Mouse (Mus musculus): ENCODE measurements at regions not wholly inside any gene's neighbourhood (a gene's known extent, or its start where the extent isn't known, plus 50 kb on each side); places are given as distances from the start of the nearest gene placed in this dataset.

DNA sequence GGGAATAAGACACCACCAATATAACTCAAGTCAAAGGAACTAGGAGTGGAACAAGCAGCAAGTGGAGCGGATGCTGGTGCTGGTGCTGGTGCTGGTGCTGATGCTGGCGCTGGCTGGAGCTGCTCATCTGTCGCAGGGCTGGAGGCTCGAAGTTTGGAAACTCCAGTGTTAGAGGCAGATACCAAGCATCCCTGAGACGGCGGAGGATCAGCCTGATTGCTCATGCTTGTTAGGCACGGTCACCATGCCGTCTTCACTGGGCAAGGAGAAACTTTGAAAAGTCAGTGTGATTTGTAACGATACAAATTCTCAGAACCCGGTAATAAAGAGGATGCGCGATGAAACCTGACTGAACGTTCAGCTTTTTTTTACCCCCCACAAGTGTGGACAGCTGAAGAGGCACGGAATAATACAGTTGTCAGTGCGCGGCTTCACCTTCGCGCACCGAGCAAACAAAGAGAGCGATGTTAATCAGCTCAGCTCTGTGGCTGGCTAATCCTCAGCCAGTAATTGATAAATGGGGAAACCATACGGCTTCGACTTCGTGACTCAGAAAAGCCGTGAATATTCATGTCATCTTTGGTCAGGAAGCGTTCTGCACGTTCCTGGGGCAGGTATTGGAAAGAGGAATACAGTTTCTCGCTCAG lies 528.7 kb upstream of the Adgrl2 start:
- H3K4me3 ChIP-seq, result peak overlapping the region; percentile 49
- 4% methylated on average over 27 of the region's 27 CpGs for WGBS
- H3K9ac ChIP-seq, result peak overlapping the region; percentile 59
- no peaks in the 10 kb centered on the region for H3K9me3 ChIP-seq
- H3K4me1 ChIP-seq, result peaks cover 6% of the 10 kb centered on the region; the same call in 1 of the 2 replicates
- no peaks in the 10 kb centered on the region for H3K36me3 ChIP-seq
- H3K27me3 ChIP-seq, result peaks cover 26% of the 10 kb centered on the region
- H3K4me2 ChIP-seq (replicated peaks), result peak overlapping the region; percentile 86
- ATAC-seq (ENCODE audit: low FRiP score, low read depth), result no peak
- H3K27ac ChIP-seq, result no peak overlapping the region

DNA sequence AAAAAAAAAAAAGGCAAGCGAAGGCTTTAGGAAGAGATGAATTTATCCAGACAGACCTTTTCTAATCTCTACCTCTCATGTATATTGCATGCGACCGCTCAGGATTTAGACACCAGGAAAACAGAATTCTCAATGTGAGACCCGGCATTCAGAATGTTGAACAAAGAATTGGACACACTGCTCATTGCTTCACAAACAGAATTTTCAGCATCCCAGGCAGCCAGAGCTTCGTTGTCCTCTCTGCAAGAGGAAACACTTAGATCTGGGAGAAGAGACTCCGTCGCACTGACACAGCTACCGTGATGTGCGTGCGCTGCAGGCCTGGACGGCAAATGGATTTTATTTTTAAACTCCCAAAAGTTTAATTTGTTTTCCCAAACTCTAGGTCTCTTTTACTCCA lies 527.2 kb upstream of the Adgrl2 start:
- no peak overlapping the region for H3K4me3 ChIP-seq
- no peak overlapping the region for H3K9ac ChIP-seq
- H3K36me3 ChIP-seq, result no peaks in the 10 kb centered on the region
- H3K4me1 ChIP-seq, result peaks cover 6% of the 10 kb centered on the region; the same call in 1 of the 2 replicates
- peaks cover 26% of the 10 kb centered on the region for H3K27me3 ChIP-seq
- no peaks in the 10 kb centered on the region for H3K9me3 ChIP-seq
- ATAC-seq (ENCODE audit: low FRiP score, low read depth), result no peak
- 84% methylated on average over 11 of the region's 11 CpGs for WGBS
- H3K27ac ChIP-seq, result no peak overlapping the region
- no peak overlapping the region for H3K4me2 ChIP-seq (replicated peaks)

DNA sequence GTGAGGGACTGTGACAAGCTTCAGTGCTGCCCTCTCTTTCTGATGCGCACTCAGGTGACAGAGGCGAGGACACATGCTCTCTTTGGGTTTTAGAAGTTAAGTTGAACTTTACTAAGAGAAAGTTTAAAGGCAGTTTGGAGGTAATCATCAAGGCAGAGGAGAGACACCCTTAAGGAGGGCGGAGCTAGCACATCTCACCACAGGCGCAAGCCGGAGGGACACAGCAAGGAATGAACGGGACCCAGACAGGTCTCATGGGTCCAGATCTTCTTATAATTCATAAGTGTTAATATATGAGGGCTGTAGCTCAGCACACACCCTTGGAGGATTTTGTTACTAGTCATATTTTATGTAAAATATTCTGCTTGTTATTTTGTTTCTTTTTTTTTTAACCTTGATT lies 518.8 kb upstream of the Adgrl2 start:
- Histone ChIP-seq H3K27me3 (no peaks in the 10 kb centered on the region), H3K4me3 (no peak overlapping the region), H3K4me1 (no peaks in the 10 kb centered on the region), H3K4me2 (replicated peaks) (no peak overlapping the region), H3K27ac (no peak overlapping the region), H3K9ac (no peak overlapping the region), H3K9me3 (no peaks in the 10 kb centered on the region), H3K36me3 (no peaks in the 10 kb centered on the region)
- ATAC-seq (ENCODE audit: low FRiP score, low read depth), result no peak
- 84% methylated on average over 6 of the region's 6 CpGs for WGBS

DNA sequence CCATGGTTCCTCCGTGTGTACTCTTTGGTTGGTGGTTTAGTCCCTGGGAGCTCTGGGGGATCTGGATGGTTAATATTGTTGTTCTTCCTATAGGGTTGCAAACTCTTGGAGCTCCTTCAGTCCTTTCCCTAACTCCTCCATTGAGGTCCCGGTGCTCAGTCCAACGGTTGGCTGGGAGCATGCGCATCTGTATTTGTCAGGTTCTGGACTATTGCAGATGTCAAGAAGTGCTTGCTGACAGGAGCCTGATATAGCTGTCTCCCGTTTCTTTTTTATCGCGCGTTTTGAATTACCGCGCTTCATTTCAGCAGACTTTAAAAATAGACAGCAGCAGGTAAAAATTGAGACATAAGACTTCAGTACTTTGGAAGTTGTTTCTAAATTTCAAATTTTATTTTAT lies 518.3 kb upstream of the Adgrl2 start:
- Histone ChIP-seq H3K4me1 (no peaks in the 10 kb centered on the region), H3K4me3 (no peak overlapping the region), H3K27ac (no peak overlapping the region), H3K36me3 (no peaks in the 10 kb centered on the region), H3K4me2 (replicated peaks) (no peak overlapping the region), H3K9me3 (no peaks in the 10 kb centered on the region), H3K9ac (no peak overlapping the region), H3K27me3 (no peaks in the 10 kb centered on the region)
- no peak for ATAC-seq (ENCODE audit: low FRiP score, low read depth)
- WGBS, result 85% methylated on average over 10 of the region's 10 CpGs

DNA sequence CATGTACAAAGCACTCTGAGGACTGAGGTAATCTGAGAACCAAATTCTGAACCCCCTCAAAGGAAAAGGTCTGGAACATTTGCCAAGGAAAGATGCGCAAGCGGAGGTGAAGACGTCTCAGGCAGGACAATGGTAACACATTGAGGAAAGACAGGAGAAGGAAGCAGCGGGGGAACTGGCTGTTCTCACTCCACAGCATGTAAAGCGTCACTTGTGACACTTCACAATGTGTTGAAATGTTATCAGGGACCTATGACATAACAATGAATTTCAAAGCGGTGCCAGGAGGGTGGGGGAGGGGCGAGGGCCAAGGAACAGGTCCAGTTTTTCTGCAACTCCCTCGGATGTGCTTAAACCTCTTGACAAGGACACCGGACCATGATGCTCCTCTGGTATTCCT lies 515.3 kb upstream of the Adgrl2 start:
- no peaks in the 10 kb centered on the region for H3K27me3 ChIP-seq
- H3K9ac ChIP-seq, result no peak overlapping the region
- no peaks in the 10 kb centered on the region for H3K36me3 ChIP-seq
- 73% methylated on average over 9 of the region's 9 CpGs for WGBS
- no peak overlapping the region for H3K4me3 ChIP-seq
- H3K4me2 ChIP-seq (replicated peaks), result no peak overlapping the region
- no peak overlapping the region for H3K27ac ChIP-seq
- no peaks in the 10 kb centered on the region for H3K4me1 ChIP-seq
- H3K9me3 ChIP-seq, result no peaks in the 10 kb centered on the region
- no peak for ATAC-seq (ENCODE audit: low FRiP score, low read depth)

DNA sequence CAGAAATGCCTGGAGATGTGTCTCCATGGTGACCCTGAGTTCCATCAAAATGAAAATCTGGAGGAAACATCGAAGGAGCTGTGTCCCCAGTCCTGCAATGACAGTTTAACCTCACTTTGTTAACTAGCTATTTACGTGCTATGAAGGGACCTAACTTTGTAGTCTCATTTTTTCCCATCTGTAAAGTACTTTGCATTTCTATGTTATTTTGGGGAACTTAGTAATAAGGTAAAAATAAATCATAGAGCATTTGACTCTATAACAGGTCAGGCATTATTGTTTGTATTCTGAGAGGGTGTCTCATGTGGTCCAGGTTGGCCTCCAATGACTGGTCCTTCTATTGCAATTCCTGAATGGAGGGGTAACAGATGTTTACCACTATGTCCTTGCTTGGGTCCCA lies 513.6 kb upstream of the Adgrl2 start:
- no peak overlapping the region for H3K4me2 ChIP-seq (replicated peaks)
- WGBS, result 93% methylated on average over 2 of the region's 2 CpGs

DNA sequence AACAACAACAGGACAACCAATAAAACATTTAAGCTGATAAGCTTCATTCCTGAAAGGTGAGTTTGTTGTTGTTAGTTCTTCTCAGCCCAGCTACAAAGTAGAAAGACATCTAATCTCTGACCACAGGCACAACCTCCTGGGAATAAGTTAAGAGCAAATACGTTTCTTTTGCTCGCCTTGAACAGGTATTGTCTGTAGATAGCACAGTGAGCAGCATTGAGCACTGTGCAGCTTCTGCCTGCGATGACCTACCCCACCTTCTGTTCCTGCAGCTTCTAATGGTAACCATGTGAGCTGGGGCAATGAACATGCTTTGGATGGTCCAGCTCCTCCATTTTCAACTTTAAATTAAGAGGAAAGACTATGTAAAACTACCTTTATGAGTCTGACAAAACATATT lies 509.8 kb upstream of the Adgrl2 start:
- H3K4me3 ChIP-seq, result no peak overlapping the region
- no peak overlapping the region for H3K4me2 ChIP-seq (replicated peaks)
- H3K27ac ChIP-seq, result no peak overlapping the region
- no peaks in the 10 kb centered on the region for H3K36me3 ChIP-seq
- WGBS, result 82% methylated on average over 3 of the region's 3 CpGs
- no peaks in the 10 kb centered on the region for H3K9me3 ChIP-seq
- peaks cover 15% of the 10 kb centered on the region for H3K4me1 ChIP-seq
- H3K9ac ChIP-seq, result no peak overlapping the region
- H3K27me3 ChIP-seq, result no peaks in the 10 kb centered on the region
- ATAC-seq (ENCODE audit: low FRiP score, low read depth), result no peak

More for the DNA sequence above, 513.6 kb upstream of the Adgrl2 start:
- Histone ChIP-seq H3K9me3 (no peaks in the 10 kb centered on the region), H3K4me1 (no peaks in the 10 kb centered on the region), H3K27me3 (no peaks in the 10 kb centered on the region), H3K27ac (no peak overlapping the region), H3K4me3 (no peak overlapping the region), H3K9ac (no peak overlapping the region), H3K36me3 (no peaks in the 10 kb centered on the region)
- no peak for ATAC-seq (ENCODE audit: low FRiP score, low read depth)

DNA sequence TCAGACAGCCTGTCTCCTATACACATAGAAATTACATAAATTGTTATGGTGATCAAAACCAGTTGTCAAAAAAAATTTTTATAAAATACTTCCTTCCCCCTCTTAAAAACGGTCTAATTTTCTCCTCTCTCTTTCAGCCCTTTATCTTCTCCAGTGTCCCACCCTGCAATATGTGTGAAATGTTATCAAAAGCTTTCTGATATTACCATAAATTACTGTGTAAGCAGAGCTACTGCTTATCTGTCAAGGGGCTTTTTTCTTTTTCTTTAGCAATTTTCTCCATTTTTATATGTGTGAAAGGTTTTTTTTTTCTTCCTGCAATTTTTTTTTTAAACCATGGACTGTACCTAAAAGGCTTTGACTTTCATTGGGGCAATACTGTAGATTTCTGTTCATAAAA lies 508.4 kb upstream of the Adgrl2 start:
- Histone ChIP-seq H3K27ac (no peak overlapping the region), H3K36me3 (no peaks in the 10 kb centered on the region), H3K4me2 (replicated peaks) (no peak overlapping the region), H3K9me3 (no peaks in the 10 kb centered on the region), H3K4me1 (peaks cover 18% of the 10 kb centered on the region), H3K4me3 (no peak overlapping the region), H3K9ac (no peak overlapping the region), H3K27me3 (no peaks in the 10 kb centered on the region)
- WGBS, result 57% methylated on average over 1 of the region's 1 CpGs
- no peak for ATAC-seq (ENCODE audit: low FRiP score, low read depth)

DNA sequence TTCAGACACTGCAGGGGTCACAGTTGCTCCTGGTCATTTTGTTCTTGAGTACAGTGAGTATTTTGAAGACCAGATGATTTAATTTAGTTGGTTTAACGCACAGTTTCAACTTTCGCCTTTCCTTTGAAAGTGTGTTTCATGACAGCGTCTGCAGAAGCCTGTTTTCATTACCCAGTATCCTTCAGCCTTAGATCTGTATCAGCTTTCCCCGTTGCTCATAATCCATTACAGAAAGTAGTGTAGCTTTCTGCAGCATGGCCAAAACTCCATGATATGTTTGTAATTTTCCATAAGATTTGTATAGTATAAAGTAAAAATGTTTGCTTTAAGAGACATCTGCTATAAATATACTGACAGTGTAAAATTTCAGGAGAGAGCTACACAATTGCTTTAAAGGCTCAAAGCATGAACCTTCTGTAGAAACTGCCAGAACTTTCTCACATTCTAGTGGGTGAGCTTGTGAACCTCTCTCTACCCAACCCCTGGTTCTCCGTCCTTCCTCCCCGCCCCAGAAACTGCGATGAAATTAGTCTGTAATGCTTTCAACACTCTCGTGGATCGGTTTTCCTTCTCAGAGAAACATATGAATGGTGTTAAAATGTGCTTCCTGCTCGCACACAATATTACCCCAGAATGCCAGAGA lies 506.6 kb upstream of the Adgrl2 start:
- WGBS, result 18% methylated on average over 10 of the region's 10 CpGs
- peak overlapping the region; percentile 35 for H3K4me2 ChIP-seq (replicated peaks)
- peaks cover 18% of the 10 kb centered on the region for H3K4me1 ChIP-seq
- H3K9ac ChIP-seq, result no peak overlapping the region
- ATAC-seq (ENCODE audit: low FRiP score, low read depth), result peak; percentile 36; the same call in 1 of the 2 replicates
- no peaks in the 10 kb centered on the region for H3K36me3 ChIP-seq
- H3K27me3 ChIP-seq, result no peaks in the 10 kb centered on the region
- H3K27ac ChIP-seq, result peak overlapping the region; percentile 59
- no peak overlapping the region for H3K4me3 ChIP-seq
- no peaks in the 10 kb centered on the region for H3K9me3 ChIP-seq

DNA sequence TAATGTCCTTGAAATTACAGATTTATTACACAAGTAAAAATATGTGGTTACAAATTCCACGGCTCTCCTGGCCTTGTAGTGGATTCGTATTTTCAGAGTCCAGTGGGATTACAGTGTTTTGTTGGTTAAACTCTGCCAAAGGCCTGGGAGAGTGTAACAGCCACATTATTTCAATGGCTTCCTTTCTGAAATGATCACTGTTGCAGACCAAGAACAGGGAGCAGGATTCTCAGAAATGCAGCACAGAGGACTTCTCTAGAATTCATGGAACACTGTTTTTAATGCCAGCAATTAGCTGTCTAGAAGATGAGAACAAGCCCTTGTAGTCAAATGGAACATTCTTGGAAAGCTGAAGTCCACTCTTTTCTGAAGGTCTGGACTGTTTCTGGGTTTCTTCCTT lies 505.8 kb upstream of the Adgrl2 start:
- H3K9me3 ChIP-seq, result no peaks in the 10 kb centered on the region
- peak overlapping the region; percentile 59 for H3K27ac ChIP-seq
- H3K4me2 ChIP-seq (replicated peaks), result no peak overlapping the region
- H3K9ac ChIP-seq, result no peak overlapping the region
- no peaks in the 10 kb centered on the region for H3K36me3 ChIP-seq
- H3K4me1 ChIP-seq, result peaks cover 18% of the 10 kb centered on the region
- 18% methylated on average over 2 of the region's 2 CpGs for WGBS
- ATAC-seq (ENCODE audit: low FRiP score, low read depth), result peak; percentile 32; the same call in 1 of the 2 replicates
- H3K27me3 ChIP-seq, result no peaks in the 10 kb centered on the region
- no peak overlapping the region for H3K4me3 ChIP-seq

DNA sequence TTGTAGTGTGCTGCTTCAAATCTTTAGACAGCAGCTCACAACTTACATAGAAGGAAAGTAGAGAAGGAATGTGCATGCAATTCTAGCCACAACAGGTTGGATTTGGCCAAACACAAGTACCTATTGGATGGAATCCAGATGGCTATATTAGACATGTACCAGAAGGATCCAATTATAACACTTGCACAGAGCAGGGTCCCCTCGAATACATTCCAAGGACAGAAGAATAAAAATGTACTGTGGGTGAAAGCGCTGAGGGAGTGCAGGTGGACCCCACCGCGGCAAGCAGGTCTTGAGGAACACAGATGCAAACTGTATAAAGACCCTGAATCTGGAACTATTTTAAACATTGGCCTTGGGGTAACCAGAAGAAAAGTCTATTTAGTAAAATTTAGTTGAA lies 497.8 kb upstream of the Adgrl2 start:
- WGBS, result 18% methylated on average over 4 of the region's 4 CpGs
- H3K27ac ChIP-seq, result no peak overlapping the region
- H3K4me3 ChIP-seq, result no peak overlapping the region
- H3K4me1 ChIP-seq, result peaks cover 13% of the 10 kb centered on the region
- no peak overlapping the region for H3K4me2 ChIP-seq (replicated peaks)
- peak; percentile 75 for ATAC-seq (ENCODE audit: low FRiP score, low read depth)
- H3K36me3 ChIP-seq, result no peaks in the 10 kb centered on the region
- H3K9me3 ChIP-seq, result no peaks in the 10 kb centered on the region
- H3K27me3 ChIP-seq, result no peaks in the 10 kb centered on the region
- H3K9ac ChIP-seq, result no peak overlapping the region

DNA sequence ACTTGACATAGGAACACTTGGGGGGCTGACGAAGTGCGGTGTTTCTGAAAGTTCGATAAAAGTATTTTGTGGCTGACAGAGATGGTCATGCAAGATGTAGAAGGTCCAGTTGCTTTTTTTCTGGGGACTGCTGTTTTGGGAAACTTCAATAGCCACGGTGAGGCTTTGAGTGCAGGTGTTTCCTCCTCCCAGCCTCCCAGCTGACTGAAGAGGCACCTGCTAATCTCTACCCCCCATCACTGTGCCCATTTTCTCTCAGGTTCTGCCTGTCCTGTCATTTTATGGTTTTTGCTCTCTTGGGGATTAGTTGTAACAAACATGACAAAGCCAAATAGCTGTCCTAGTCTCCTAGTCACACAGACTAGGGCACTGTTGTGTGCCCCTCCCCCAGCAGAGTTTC lies 495.1 kb upstream of the Adgrl2 start:
- Histone ChIP-seq H3K27ac (no peak overlapping the region), H3K4me1 (peaks cover 13% of the 10 kb centered on the region), H3K36me3 (no peaks in the 10 kb centered on the region), H3K9me3 (no peaks in the 10 kb centered on the region), H3K27me3 (no peaks in the 10 kb centered on the region), H3K9ac (no peak overlapping the region), H3K4me3 (no peak overlapping the region), H3K4me2 (replicated peaks) (no peak overlapping the region)
- no peak for ATAC-seq (ENCODE audit: low FRiP score, low read depth)
- WGBS, result 62% methylated on average over 4 of the region's 4 CpGs

DNA sequence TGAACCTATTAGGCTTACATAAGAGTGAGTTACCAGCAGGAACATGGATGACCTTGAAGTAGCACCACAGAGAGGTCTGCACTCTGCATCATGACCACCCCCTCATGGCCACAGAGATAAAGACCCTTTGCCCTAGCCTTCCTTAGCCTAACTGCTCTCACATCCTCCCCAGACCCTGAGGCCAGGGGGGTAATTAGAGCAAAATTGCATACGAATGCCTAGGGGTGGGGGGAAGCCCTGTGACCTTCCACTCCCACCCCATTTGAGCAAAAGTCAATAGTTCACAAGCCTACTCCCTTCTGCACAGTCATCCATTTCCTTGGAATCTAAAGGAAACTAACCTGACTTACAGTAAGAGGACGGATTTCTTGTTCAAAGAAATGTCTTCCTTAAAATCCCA lies 494.0 kb upstream of the Adgrl2 start:
- Histone ChIP-seq H3K27me3 (no peaks in the 10 kb centered on the region), H3K9me3 (no peaks in the 10 kb centered on the region), H3K4me1 (peaks cover 13% of the 10 kb centered on the region), H3K36me3 (no peaks in the 10 kb centered on the region), H3K27ac (no peak overlapping the region), H3K9ac (no peak overlapping the region), H3K4me2 (replicated peaks) (no peak overlapping the region), H3K4me3 (no peak overlapping the region)
- 63% methylated on average over 2 of the region's 2 CpGs for WGBS
- ATAC-seq (ENCODE audit: low FRiP score, low read depth), result no peak

Data from limb, embryonic 13.5 days (tissue).